Mouse (Mus musculus) small intestine, adult 2 months (tissue): ENCODE results near the gene Gm13290.
"Not testable (repeated sequence)": the region's sequence is repeated elsewhere in the genome, so short reads cannot be mapped to it uniquely, and the experiment has no call there.

Experiments used
- CTCF ChIP-seq: fragments of 200-500 bp; IDR thresholded peaks from 2 replicates; pipeline ENCODE4 v1.5.1; 2012; ENCODE audit warnings: low read depth, mild to moderate bottlenecking, control low read depth, inconsistent platforms, low read length, moderate library complexity, mixed read lengths; ENCODE audit not compliant: insufficient replicate concordance, insufficient read length; ENCODE audit errors: extremely low read depth
- POLR2A ChIP-seq: fragments of 200-500 bp; IDR thresholded peaks from 2 replicates; pipeline ENCODE4 v1.6.1; 2012; ENCODE audit warnings: low read depth, mild to moderate bottlenecking, control low read depth, inconsistent platforms, low read length, moderate library complexity

DNA sequence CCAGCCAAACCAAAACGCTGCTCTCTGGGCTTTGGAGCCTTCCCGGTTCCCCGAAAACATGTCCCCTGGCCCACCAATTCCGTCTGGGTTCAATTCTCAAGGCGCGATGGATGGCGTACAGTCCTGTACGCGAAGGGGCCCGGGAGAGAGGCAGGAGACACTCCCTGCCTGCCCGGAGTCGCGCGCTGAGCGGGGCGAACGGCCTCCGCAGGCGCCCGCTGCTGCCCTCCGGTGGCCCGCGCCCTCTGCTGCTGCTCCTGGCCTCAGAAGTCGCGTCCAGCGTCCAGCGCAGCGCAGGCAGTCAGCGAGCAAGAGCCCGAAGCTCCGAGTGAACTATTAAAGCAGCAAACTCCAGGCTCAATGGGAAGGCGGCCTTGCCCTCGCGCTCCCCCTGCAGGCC is 32.1 kb downstream of the Gm13290 start:
- TF ChIP-seq POLR2A, CTCF: not testable (repeated sequence)
